Mouse (Mus musculus): ENCODE data around the gene Nrbp1.

Gene Nrbp1

GRCm38 (mm10) chr5:31240637-31241521, at the start of gene Nrbp1, which contains the start of gene Gm9970:
Nrbp1 (plus strand) TSS chr5:31240864.
Gm9970 (minus strand) TSS chr5:31241232.
- DNase-seq (ENCODE audit: low read depth, low spot score), result peak; percentile 95

DNA sequence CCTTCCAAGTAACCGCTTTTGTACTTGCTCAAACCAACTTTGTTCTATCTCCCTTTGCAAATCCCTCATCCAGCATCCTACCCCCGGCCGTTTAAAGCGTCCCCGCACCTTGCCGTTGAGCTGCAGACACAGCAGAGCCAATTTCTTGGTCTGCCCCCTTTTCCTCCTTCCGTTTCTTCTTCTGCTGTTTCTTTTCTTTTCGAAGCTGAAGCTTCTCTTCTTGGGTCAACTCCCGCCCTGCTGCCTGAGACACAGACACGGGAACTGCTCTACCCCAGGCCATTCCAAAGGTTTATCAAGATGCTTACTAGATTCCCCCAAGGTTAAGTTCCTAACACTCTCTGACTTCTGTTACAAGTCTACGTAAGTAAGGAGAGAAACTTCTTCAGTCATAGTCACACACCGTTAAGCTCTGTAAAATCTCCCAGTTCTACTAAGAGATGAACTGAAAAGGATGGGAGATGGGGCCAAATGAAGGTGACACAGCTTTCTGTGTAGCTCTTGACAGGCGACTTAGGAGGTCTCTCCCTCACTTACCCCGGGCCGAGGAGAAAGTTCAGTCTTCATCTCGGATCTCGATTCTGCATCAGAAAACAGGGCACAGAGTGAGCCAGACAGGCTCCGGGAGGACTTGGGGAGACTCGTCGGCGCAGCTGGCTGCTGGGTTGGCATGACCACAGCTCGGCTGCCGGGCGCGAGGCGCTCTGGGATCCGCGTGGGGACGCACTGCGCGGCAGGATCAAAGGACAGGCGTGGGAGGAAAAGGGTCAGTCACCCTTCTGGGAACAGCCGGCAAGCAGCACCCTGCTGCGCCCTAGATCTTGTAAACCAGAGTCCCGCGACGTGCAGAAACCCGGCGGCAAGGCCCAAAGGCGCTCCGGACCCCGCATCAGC, 48.4 kb upstream of the Nrbp1 start:
- no peak for DNase-seq (ENCODE audit: low read depth, low spot score)

GRCm38 (mm10) chr5:31192939-31193630, 47.6 kb upstream of the Nrbp1 start, which contains the start of the genes Snx17 and Eif2b4:
Snx17 (plus strand) TSS chr5:31193227.
Eif2b4 (minus strand) TSS chr5:31193430.
- DNase-seq (ENCODE audit: low read depth, low spot score), result peak; percentile 99

DNA sequence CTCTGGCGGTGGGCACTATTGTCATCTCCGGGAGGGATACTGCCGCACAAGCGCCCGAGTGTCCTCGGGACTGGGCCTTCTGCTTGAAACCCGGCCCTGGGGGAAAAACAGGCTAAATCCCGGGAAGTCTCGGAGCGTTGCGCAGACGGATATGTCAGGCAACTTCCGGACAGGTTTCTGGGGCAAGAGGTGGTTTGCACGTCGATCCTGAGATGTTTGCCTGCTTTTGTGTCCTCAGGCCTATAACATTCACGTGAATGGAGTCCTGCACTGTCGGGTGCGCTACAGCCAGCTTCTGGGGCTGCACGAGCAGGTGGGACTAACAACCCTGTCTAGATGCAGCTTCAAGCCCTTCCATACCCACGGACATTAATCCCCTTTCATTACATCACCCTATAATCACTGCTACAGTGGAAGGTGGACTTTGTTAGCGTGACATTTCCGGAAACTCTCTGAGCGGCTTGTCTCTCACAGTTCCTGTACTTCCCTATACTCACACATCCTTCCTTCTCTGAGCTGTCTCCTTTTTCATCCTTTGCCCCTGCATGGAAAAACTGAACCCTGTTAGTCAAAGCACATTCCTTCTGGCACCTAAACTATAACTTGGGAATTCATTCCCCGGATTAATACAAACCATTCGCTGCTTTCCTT, 46.9 kb upstream of the Nrbp1 start:
- peak; percentile 44 for DNase-seq (ENCODE audit: low read depth, low spot score)

DNA sequence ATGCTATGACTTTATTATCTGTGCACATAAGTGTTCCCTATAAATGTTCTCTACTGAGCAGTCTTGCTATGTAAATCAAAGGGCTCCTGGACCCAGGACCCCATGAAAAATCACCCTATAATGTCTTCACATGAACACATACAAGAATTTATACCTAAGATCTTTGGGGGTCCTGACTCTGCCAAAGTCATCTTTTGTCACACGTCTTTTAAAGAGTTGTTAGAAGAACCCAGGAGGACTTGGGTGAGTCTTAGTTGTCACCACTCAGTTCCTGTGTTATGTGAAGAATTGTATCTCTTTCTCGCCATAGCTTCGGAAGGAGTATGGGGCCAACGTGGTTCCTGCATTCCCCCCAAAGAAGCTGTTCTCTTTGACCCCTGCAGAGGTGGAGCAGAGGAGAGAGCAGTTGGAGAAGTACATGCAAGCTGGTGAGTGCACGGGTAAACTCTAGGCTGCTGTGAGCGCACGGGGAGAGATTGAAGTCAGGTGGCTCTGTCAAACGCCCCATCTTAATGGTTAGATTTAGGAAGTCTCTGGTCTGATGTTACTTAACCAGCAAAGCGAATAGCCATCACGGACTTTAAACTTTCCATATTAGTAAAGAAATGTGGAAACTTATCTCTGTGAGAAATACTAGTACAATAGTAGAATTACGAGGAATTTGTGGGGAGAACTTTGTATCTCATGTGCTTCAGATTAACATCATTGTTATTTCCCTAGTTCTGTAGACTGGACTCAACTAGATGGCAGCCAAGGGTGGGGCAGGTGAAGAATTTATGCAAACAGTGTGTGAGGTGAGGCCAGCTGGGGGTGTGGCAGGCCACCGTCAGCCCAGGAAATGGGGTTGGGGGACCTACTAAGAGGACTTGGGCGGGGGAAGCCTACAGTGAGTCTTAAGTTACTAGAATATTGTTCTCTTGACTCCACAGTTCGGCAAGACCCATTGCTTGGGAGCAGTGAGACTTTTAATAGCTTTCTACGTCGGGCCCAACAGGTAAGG, 45.9 kb upstream of the Nrbp1 start:
- DNase-seq (ENCODE audit: low read depth, low spot score), result peak; percentile 88

- DNase-seq (ENCODE audit: low read depth, low spot score), result no peak
Measured at GRCm38 (mm10) chr5:31195671-31196070, 45.0 kb upstream of the Nrbp1 start.

DNA sequence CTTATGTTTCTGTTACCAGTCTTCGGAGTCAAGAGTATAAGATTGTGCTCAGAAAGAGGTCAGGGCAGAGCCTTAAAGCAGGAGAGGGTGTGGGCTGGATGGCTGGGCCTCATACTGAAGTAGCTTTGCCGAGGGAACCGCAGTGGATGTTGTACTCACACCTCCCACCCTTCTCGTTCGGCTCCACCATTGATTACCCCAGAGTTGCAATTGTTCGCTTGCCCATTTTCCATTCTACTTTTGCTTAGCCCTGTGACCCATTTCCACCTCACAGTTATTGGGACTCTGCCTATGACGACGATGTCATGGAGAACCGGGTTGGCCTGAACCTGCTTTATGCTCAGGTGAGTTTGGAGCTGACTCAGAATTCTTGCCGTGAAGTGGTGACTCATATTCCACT, 44.5 kb upstream of the Nrbp1 start:
- no peak for DNase-seq (ENCODE audit: low read depth, low spot score)

GRCm38 (mm10) chr5:31197072-31197471, 43.6 kb upstream of the Nrbp1 start:
- no peak for DNase-seq (ENCODE audit: low read depth, low spot score)

GRCm38 (mm10) chr5:31198170-31198569, 42.5 kb upstream of the Nrbp1 start:
- no peak for DNase-seq (ENCODE audit: low read depth, low spot score)

DNA sequence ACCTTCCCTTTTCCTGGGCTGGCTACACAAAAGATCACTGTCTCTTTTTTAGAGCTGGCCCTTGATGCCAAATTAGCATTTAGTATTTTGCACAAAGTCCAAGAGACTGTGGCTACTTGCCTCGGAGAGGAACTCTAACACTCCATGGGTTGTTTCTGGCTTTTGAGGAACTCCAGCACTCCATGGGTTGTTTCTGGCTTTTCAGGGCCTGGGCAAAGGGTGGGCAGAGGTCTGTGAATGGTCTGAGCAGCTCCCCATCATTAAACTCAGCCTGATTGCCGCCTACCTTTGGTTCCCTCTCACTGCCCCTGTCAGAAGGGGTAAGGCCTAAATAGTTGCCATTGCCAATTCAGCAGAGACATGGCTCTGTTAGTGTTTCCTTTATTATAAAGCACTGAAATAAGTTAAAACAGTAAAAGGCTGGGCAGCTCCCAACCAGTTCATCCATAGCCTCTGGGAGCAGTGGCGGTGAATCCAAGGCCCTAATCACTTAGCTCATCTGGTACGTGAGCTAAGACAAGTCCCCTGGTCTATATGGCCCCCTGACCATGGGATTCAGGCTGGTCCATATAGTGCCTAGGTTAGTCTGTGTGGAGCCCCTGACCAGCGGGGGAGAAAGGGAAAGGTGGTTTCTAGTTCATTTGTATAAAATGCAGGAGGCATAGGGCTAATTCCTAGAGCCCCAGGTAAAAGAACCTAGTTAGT, 41.9 kb upstream of the Nrbp1 start:
- DNase-seq (ENCODE audit: low read depth, low spot score), result no peak

- DNase-seq (ENCODE audit: low read depth, low spot score), result no peak
Measured at GRCm38 (mm10) chr5:31199321-31199892, 41.3 kb upstream of the Nrbp1 start.

- peak; percentile 30 for DNase-seq (ENCODE audit: low read depth, low spot score)
Measured at GRCm38 (mm10) chr5:31199893-31200292, 40.8 kb upstream of the Nrbp1 start.

GRCm38 (mm10) chr5:31200327-31200768, 40.3 kb upstream of the Nrbp1 start:
- no peak for DNase-seq (ENCODE audit: low read depth, low spot score)

GRCm38 (mm10) chr5:31201042-31201741, 39.5 kb upstream of the Nrbp1 start:
- no peak for DNase-seq (ENCODE audit: low read depth, low spot score)

DNA sequence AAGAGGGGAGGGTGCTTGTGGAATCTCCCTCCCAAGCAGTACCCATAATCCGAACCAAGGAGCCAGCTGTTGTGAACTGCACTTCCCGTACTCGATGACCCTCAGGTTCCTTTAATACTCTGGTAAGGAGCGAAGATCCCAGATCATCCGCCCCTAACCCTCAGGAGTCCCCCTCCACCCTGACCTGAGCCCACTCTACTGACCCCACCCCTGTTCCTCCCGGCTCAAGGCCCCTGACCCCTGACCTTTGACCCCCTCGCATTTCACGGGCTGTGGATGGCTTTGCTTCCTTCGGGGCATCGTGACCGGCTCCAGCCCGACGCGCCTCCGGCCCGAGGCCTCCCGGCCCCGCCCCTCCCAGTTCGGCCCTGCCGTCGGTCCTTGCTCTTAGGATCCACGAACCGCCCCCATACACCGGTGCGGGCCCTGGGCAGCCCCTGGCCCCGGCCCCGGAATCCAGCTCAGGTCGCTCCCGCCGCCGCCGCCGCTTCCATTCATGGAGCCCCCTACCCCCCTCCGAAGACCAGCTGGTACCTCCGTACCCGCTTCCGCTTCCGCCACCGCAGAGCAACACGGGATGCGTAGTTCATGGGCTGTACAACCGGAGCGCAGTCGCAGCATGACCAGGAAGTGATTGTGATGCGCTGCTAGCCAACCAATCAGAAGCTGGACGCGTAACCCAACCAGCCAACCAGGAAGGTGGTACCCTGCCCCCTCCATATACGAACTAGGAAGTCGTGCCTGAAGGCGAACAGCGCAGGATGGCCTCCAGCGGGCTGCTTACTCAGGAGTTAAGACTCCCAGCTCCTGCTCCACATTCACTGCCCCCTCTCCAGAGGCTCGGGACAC, 38.7 kb upstream of the Nrbp1 start, which contains the start of gene Zfp513:
Zfp513 (minus strand) TSS at position 562 of the 849 bp plus-strand sequence.
- DNase-seq (ENCODE audit: low read depth, low spot score), result peak; percentile 99

DNA sequence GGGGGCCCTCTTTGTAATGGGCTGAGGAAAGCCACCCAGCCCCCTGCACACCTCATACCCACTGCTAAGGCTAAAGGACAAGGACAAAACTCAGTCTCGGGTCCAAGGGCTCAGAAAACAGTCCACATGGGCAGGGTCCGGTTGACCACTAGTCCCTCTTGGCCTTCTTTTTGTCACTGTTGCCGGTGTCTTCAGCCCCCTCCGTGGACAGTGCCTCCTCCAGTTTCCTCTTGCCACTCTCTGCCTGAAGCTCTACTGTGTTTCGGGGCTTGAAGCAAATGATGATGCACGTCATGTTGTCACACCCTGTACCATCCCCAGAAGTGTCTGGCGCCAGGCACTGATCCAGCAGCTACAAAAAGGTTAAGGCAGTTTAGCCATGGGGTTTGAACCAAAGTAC, 37.7 kb upstream of the Nrbp1 start:
- DNase-seq (ENCODE audit: low read depth, low spot score), result no peak

DNA sequence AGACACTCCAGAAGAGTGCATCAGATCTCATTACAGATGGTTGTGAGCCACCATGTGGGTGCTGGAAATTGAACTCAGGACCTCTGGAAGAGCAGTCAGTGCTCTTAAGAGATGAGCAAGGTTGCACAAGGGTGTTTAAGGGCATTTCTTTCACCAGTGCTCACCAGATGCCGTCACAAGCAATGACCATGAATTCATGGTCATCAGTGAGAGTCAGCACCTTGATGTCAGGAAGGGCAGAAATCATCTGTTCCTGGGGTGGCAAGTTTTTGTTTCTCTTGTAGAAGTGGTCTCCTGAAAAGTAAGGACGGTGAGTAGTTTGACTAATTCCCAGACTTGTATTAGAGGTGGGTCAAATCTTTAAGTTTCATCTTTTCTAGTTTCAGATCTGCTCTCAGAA, 36.8 kb upstream of the Nrbp1 start:
- DNase-seq (ENCODE audit: low read depth, low spot score), result no peak

All from R1 (cell line).